Mouse (Mus musculus): ENCODE measurements at regions not wholly inside any gene's neighbourhood (a gene's known extent, or its start where the extent isn't known, plus 50 kb on each side); places are given as distances from the start of the nearest gene placed in this dataset.

DNA sequence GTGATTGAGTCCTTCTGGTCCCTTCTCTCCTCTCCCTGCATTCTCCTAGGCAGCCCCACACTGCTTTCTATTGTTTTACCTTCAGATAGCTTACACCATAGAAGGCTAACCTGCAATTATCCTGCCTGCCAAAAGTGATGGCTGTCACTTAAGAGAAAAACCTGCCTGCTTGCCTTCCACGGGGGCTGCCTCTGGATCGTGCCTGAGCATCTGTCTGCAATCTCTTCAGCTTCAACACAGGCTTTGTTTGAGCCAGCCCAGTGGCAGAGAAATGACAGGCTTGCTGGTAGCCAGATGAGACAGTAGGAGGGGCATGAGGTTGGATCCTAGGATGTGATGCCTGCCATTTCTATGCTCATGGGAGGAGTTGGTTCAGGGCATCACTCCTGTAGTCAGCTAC, 345.2 kb upstream of the Tshz3 start:
- Histone ChIP-seq H3K9me3 (replicated peaks) (no peaks in the 10 kb centered on the region), H3K27ac (replicated peaks) (no peak overlapping the region), H3K36me3 (no peaks in the 10 kb centered on the region), H3K27me3 (ENCODE audit: low read depth, poor library complexity, severe bottlenecking) (no peaks in the 10 kb centered on the region), H3K4me1 (no peaks in the 10 kb centered on the region), H3K4me3 (no peak overlapping the region)
- DNase-seq (ENCODE audit: low spot score) = no peak
- WGBS = 57% methylated on average over 2 of the region's 2 CpGs

DNA sequence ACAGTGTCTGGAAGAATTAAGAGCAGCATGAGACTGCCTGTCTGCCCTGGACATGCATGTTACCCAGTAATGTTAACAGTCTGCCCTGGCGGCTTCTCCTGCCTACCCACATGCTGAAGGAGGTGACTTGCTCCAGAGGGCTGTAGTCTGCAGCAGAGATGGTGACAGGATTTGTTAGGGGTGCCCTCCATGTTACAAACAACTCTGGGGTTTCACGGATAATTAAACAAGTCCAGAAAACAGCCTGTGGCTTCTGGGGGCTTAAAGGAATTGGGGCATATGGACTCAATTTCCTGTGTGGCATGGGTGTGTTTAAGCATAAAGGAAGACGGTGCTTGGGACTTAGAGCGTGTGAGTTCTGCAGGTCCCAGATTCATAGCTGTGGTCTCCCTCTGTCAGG, 347.3 kb upstream of the Tshz3 start:
- no peaks in the 10 kb centered on the region for H3K4me1 ChIP-seq
- H3K9me3 ChIP-seq (replicated peaks) = no peaks in the 10 kb centered on the region
- 73% methylated on average over 4 of the region's 4 CpGs for WGBS
- H3K36me3 ChIP-seq = no peaks in the 10 kb centered on the region
- H3K4me3 ChIP-seq = no peak overlapping the region
- no peak overlapping the region for H3K27ac ChIP-seq (replicated peaks)
- DNase-seq (ENCODE audit: low spot score) = no peak
- no peaks in the 10 kb centered on the region for H3K27me3 ChIP-seq (ENCODE audit: low read depth, poor library complexity, severe bottlenecking)

GRCm38 (mm10) chr7:36348195-36348594, 349.7 kb upstream of the Tshz3 start:
- H3K27me3 ChIP-seq (ENCODE audit: low read depth, poor library complexity, severe bottlenecking) = no peaks in the 10 kb centered on the region
- no peak overlapping the region for H3K27ac ChIP-seq (replicated peaks)
- 95% methylated on average over 8 of the region's 8 CpGs for WGBS
- H3K36me3 ChIP-seq = no peaks in the 10 kb centered on the region
- no peaks in the 10 kb centered on the region for H3K4me1 ChIP-seq
- no peak for DNase-seq (ENCODE audit: low spot score)
- H3K9me3 ChIP-seq (replicated peaks) = no peaks in the 10 kb centered on the region
- H3K4me3 ChIP-seq = no peak overlapping the region

- H3K27ac ChIP-seq (replicated peaks) = no peak overlapping the region
- DNase-seq (ENCODE audit: low spot score) = no peak
- no peaks in the 10 kb centered on the region for H3K27me3 ChIP-seq (ENCODE audit: low read depth, poor library complexity, severe bottlenecking)
- 93% methylated on average over 5 of the region's 5 CpGs for WGBS
- H3K4me1 ChIP-seq = no peaks in the 10 kb centered on the region
- no peaks in the 10 kb centered on the region for H3K36me3 ChIP-seq
- no peak overlapping the region for H3K4me3 ChIP-seq
- H3K9me3 ChIP-seq (replicated peaks) = no peaks in the 10 kb centered on the region
Measured at GRCm38 (mm10) chr7:36334857-36335256, 363.1 kb upstream of the Tshz3 start.

DNA sequence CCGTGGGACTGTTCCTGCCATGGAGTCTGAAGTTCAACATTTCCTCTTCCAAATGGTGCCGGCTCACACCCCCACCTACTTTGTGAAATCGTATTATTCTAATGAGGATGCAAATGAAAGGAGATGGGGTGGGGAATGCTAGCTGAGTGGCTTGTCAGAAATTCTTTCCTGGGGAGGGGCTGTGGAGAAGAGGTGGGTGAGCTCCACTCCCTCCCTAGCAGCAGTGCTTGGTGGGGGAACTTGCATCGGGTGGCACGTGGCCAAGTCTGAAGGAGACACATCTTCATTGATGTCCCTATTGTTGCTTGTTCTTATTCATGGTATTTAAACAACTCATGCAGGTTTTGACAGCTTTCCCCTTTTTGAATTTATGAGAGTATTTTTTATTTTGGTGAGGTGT, 363.8 kb upstream of the Tshz3 start:
- no peak overlapping the region for H3K4me3 ChIP-seq
- no peaks in the 10 kb centered on the region for H3K27me3 ChIP-seq (ENCODE audit: low read depth, poor library complexity, severe bottlenecking)
- H3K9me3 ChIP-seq (replicated peaks) = no peaks in the 10 kb centered on the region
- H3K36me3 ChIP-seq = no peaks in the 10 kb centered on the region
- DNase-seq (ENCODE audit: low spot score) = no peak
- WGBS = 71% methylated on average over 5 of the region's 5 CpGs
- H3K27ac ChIP-seq (replicated peaks) = no peak overlapping the region
- no peaks in the 10 kb centered on the region for H3K4me1 ChIP-seq

GRCm38 (mm10) chr7:36332633-36333032, 365.3 kb upstream of the Tshz3 start:
- Histone ChIP-seq H3K27ac (replicated peaks) (no peak overlapping the region), H3K9me3 (replicated peaks) (no peaks in the 10 kb centered on the region), H3K36me3 (no peaks in the 10 kb centered on the region), H3K4me3 (no peak overlapping the region), H3K27me3 (ENCODE audit: low read depth, poor library complexity, severe bottlenecking) (no peaks in the 10 kb centered on the region), H3K4me1 (no peaks in the 10 kb centered on the region)
- DNase-seq (ENCODE audit: low spot score) = no peak
- WGBS = 87% methylated on average over 7 of the region's 7 CpGs

GRCm38 (mm10) chr7:36328141-36328540, 369.8 kb upstream of the Tshz3 start:
- no peak overlapping the region for H3K27ac ChIP-seq (replicated peaks)
- H3K9me3 ChIP-seq (replicated peaks) = no peaks in the 10 kb centered on the region
- H3K4me1 ChIP-seq = no peaks in the 10 kb centered on the region
- no peaks in the 10 kb centered on the region for H3K27me3 ChIP-seq (ENCODE audit: low read depth, poor library complexity, severe bottlenecking)
- no peak for DNase-seq (ENCODE audit: low spot score)
- 85% methylated on average over 2 of the region's 2 CpGs for WGBS
- no peaks in the 10 kb centered on the region for H3K36me3 ChIP-seq
- H3K4me3 ChIP-seq = no peak overlapping the region

- H3K4me1 ChIP-seq = no peaks in the 10 kb centered on the region
- no peak for DNase-seq (ENCODE audit: low spot score)
- no peaks in the 10 kb centered on the region for H3K27me3 ChIP-seq (ENCODE audit: low read depth, poor library complexity, severe bottlenecking)
- 85% methylated on average over 1 of the region's 1 CpGs for WGBS
- H3K4me3 ChIP-seq = no peak overlapping the region
- H3K27ac ChIP-seq (replicated peaks) = no peak overlapping the region
- H3K36me3 ChIP-seq = no peaks in the 10 kb centered on the region
- 0 out of 2 replicates have a peak, but pooled peaks cover 4% of the 10 kb centered on the region for H3K9me3 ChIP-seq (replicated peaks)
Measured at GRCm38 (mm10) chr7:36324035-36324434, 373.9 kb upstream of the Tshz3 start.

GRCm38 (mm10) chr7:36322181-36322580, 375.7 kb upstream of the Tshz3 start:
- 78% methylated on average over 4 of the region's 4 CpGs for WGBS
- Histone ChIP-seq H3K36me3 (no peaks in the 10 kb centered on the region), H3K27ac (replicated peaks) (no peak overlapping the region), H3K4me3 (no peak overlapping the region), H3K4me1 (peaks cover 8% of the 10 kb centered on the region; the same call in 1 of the 2 replicates), H3K9me3 (replicated peaks) (0 out of 2 replicates have a peak, but pooled peaks cover 4% of the 10 kb centered on the region), H3K27me3 (ENCODE audit: low read depth, poor library complexity, severe bottlenecking) (no peaks in the 10 kb centered on the region)
- DNase-seq (ENCODE audit: low spot score) = no peak

DNA sequence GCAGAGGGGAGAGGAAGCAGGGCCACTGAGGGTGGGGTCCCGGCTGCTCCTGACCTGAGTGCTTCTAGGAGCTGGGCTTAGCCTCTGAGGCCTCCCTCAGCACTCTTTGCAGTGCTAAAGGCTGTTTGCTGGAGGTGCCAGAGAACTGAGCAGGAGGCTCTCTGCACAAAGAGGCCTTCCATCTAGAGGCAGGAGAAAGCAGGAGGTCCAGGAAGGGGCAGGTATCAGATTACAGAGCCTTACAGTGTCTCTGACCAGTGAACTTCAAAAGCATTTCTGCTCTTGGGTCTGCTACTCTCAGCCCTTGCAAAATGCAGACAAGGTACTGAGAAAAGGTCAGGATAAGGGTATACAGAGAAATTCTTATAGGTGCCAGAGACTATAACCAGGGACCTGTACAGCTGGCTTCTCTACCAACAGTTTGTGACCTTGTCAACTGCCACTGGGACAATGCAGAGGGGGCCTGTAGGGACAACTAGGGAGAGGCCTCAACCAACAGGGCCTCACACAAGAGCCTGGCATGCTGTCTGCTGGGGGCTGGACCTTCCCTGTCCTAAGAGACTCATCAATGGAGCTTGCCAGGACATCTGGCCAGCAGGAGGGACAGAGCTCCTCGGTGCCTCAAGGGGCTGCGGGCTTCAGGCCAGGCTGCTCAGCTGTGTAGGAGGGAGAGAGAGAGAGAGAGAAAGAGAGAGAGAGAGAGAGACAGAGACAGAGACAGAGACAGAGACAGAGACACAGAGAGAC, 380.3 kb upstream of the Tshz3 start:
- no peak for DNase-seq (ENCODE audit: low spot score)

GRCm38 (mm10) chr7:36313751-36314150, 384.2 kb upstream of the Tshz3 start:
- Histone ChIP-seq H3K27ac (replicated peaks) (no peak overlapping the region), H3K4me3 (no peak overlapping the region), H3K27me3 (ENCODE audit: low read depth, poor library complexity, severe bottlenecking) (no peaks in the 10 kb centered on the region), H3K9me3 (replicated peaks) (no peaks in the 10 kb centered on the region), H3K4me1 (peaks cover 8% of the 10 kb centered on the region; the same call in 1 of the 2 replicates), H3K36me3 (no peaks in the 10 kb centered on the region)
- 86% methylated on average over 1 of the region's 1 CpGs for WGBS
- DNase-seq (ENCODE audit: low spot score) = no peak

More for the DNA sequence above, 380.3 kb upstream of the Tshz3 start:
- Histone ChIP-seq H3K27me3 (ENCODE audit: low read depth, poor library complexity, severe bottlenecking) (no peaks in the 10 kb centered on the region), H3K36me3 (no peaks in the 10 kb centered on the region), H3K4me1 (peaks cover 8% of the 10 kb centered on the region; the same call in 1 of the 2 replicates), H3K9me3 (replicated peaks) (0 out of 2 replicates have a peak, but pooled peaks cover 4% of the 10 kb centered on the region), H3K27ac (replicated peaks) (no peak overlapping the region; the same call in 1 of the 2 replicates), H3K4me3 (no peak overlapping the region)
- whole genome bisulfite sequencing = 62% methylated on average over 3 of the region's 3 CpGs

DNA sequence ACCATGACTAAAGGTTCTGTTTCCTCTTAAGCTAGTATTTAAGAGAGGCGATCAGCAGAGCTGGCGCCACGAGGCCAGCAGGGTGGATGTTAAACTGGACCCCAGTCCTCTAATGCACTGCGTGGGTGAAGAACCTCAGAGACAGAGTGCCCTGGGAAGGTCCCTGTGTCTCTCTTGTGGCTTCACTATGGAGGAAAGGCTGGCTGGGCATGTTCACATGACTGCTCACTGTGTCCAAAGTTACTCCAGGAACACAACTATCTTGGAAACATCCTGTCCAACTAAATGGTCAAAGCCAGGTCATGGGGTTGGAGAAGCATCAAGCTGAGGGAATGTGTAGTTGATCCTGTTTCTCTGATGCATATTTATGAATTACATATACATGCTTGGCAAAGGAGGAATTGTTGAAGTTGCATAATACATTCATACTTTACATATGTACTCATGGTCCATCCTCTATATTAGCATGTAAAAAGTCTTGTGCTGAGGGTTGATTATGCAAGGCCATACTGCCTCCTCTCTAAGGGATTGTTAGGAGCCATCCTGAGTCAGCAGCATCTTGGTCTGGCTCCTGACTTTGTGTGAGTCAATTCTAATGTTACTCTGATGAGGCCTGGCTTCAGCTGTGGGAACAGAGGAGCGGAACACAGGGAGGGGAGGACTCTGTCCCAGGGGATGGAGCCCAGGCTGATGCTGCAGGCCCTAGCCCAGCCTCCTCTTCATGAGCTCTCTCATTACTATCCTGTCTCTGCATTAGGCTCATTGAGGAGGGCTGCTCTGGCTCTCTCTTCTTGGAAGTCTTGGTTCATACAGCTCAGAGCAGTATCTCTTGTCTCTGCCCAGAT, 387.9 kb upstream of the Tshz3 start:
- no peak for DNase-seq (ENCODE audit: low spot score)
- WGBS = 88% methylated on average over 5 of the region's 5 CpGs
- Histone ChIP-seq H3K27me3 (ENCODE audit: low read depth, poor library complexity, severe bottlenecking) (no peaks in the 10 kb centered on the region), H3K9me3 (replicated peaks) (no peaks in the 10 kb centered on the region), H3K36me3 (no peaks in the 10 kb centered on the region), H3K4me1 (no peaks in the 10 kb centered on the region), H3K4me3 (no peak overlapping the region), H3K27ac (replicated peaks) (no peak overlapping the region)

- Histone ChIP-seq H3K27me3 (ENCODE audit: low read depth, poor library complexity, severe bottlenecking) (no peaks in the 10 kb centered on the region), H3K9me3 (replicated peaks) (no peaks in the 10 kb centered on the region), H3K36me3 (no peaks in the 10 kb centered on the region), H3K27ac (replicated peaks) (no peak overlapping the region), H3K4me1 (no peaks in the 10 kb centered on the region), H3K4me3 (no peak overlapping the region)
- 92% methylated on average over 9 of the region's 9 CpGs for WGBS
- DNase-seq (ENCODE audit: low spot score) = no peak
Measured at GRCm38 (mm10) chr7:36308726-36309125, 389.2 kb upstream of the Tshz3 start.
